Mouse (Mus musculus): ENCODE measurements at regions not wholly inside any gene's neighbourhood (a gene's known extent, or its start where the extent isn't known, plus 50 kb on each side); places are given as distances from the start of the nearest gene placed in this dataset.
A peak's percentile ranks its signal among the peaks of the same experiment; 100 is the strongest.

DNA sequence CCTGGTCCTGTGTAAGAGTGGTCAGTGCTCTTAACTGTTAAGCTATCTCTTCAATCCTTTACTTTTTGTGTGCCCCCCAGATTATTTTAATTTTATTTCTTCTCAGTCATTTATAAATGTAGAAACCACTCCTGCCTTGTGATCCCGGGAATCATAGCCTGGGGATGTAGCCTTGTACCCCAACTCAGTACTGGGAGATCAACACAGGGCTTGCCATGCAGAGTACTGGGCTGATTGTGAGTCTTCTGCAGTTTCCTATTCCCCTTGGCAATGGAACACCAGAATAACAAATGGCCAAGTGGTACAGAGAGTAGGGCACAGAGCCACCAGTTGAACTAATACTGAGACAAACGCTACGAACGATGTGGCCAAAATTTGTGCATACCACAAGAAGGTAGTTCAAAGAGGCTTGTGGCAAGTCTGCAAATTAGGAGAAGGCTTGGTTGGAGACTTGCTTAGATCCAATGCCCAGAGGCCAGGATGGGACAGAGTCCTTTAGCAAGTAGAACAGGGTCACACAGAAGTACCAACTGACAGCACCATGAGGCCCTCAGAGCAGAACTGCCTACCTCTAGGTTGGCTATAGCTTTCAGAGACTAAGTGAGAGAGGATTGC is 151.9 kb downstream of the Qrsl1 start:
- DNase-seq (ENCODE audit: low spot score) = no peak

DNA sequence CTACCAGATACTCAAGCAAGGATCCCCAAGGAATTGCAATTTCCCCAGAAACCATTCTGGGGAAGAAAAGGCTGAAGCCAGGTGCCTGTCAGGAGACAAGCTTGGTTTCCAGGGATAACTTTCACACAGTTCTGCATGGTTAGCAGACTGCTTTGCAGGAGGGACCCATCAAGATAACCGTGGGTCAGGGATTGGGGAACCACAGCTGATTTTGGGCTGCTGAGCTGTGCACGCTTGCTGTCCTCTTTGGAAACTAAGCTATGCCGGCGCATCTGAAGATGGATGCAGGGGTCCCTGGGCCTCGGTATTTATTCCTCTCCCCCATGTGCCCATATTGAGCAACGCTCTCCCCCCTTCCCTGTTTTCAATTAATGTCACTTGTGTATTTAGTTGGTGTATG is 151.1 kb downstream of the Qrsl1 start:
- DNase-seq (ENCODE audit: low spot score) = peak; percentile 35

DNA sequence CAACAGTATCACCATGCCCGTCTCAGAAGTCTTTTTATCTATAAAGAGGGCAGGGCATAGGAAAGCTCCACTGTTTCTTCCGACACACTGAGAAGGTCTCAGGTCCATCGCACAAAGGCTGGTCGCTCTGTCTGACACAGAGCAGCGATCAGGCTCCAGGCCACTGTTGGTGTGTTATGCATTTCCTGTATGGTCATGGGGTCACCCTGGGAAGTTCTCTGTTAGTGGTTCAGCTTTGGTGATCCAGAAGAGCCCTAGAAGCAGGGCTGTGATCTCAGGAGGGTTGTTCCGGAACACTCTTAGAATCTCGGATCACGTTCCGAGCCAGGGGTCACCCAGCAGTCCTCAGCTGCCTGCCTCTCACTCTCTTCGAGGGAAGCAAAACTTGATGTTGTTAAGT is 150.7 kb downstream of the Qrsl1 start:
- no peak for DNase-seq (ENCODE audit: low spot score)

DNA sequence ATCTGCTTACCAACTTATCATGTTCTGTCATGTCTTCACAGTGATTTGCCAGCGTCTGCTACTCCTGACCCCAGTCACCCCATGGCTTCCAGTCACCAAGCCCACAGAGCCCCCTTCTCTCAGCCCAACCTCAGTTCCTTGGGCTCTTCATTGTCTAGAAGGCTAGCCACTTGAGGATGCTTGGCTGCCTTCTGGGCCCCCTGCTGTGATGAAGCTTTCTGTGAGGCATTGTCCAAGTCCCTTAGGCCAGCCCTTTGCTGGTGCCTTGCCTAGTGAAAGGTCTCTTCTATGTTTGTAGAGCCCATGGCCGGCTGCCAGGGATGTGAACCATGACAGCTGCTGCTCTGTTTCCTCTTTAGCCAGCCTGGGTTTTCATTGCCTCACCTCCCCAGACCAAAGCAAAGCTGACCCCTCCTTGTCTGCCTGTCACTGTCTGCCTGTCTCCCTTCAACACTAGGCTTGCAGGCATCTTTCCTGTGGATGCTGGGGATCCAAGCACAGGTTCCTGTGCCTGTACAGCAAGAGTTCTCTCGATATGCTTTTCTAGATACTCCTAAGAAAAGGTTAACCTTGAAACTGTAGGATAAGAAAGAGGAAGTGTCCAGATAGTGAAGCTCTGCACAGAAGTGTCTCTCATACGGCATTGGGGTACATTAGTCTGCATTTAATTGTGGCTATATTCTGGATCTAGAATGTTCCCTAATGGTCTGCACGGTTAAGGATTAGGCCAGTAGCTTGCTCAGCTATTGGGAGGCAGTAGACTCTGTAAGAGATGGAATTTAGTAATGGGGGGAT is 149.5 kb downstream of the Qrsl1 start:
- peak; percentile 94 for DNase-seq (ENCODE audit: low spot score)

DNA sequence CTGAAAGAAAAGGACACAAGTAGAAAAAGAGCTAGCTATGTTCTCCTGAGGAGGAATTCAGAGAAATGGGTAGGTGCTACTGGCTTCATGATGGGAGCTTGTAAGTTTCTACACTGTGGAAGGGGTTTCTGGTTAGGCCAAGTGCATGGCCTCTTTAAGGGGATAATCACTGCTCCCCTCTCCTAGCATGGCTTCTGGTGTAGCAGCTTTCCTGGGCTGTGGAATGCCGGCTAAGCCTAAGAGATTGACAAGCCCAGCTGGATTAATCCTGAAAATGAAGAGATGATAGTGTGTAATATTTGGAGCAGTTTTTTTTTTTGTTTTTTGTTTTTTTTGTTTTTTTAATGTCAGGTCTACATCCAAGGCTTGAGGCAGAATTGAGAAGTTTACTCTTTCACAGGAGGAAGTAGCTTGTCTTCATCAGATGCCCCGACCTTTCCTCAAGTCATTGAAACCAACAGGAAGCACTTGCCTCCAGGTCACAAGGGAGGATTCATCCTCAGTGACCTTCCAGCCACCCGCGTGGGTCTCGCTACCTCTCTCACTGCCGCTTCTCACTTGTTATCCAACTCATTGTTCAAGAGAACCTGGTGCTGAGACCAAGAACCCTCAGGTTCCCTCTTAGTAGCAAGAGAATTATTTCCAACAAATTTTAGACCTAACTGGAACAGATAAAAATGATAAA is 144.5 kb downstream of the Qrsl1 start:
- no peak for DNase-seq (ENCODE audit: low spot score)

DNA sequence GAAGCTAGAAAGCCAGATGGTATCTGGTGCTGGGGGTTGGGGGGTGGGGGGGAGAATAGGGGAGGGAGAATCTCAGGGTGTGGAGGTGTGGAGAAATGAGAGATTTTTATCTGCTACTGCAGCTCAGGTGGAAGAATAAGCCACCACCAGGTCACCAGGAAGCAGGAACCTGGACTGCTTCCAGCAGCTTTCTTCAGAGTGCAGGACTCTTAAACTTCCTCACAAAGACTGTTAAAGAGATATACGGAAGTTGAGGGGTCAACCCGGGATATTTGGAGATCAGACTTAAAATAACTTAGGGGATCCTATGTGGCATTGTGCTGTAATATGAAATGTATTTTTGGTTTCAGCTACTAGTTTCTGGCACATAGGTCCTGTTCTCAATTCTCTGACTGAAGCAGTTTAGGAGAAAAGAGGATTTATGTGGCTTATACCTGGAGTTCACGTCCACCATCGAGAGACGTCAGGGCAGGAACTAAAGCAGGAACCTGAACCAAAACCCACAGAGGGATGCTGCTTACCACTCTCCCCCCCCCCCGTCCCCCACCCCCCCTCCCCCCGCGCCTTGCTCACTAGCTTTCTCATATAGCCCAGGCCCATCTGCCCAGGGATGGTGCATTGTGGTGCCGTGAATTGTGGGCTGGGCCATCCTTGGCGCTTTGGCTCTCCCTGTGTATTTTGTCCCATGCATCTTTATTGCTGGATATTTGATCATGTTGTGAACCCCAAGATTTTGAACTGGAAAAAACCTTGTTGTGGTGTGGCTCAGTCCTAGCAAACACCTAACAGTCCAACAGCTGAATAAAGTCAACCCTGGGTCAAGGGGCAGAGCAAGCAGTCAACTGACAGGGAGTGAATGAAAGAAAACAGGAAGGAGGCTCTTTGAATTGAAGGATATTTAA is 143.2 kb downstream of the Qrsl1 start:
- DNase-seq (ENCODE audit: low spot score) = no peak

DNA sequence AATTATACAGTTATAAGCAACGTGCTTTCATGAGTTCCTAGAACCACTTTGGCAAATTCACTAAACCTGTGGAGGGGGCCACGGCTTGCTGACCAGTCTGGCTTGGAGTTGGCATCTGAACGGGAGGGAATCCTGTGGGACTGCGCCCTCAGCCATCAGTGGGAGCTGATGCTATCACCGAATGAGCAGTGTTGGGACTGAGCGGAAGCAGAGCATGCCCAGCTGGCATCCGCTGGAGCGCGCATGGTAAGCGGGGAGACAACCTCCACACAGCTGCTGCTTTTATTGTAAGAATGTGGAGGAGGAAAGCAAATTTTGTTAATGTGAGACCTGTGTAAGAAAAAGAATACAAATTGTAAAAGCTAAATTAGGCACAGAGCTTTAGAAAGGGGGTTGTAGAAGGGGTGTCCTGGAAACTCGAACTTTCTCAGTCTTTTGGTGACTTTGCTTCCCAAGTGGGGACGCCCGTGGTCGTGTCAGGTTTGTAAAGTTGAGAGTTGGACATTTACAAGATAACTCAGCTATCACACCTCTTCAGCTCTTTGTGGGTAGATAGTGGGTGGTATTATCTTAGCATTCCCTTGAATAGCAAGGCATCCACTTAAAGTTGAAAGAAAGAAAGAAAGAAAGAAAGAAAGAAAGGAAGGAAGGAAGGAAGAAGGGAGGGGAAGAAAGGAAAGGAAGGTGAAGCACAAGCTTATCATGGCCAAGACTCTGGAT is 142.2 kb downstream of the Qrsl1 start:
- no peak for DNase-seq (ENCODE audit: low spot score)

DNA sequence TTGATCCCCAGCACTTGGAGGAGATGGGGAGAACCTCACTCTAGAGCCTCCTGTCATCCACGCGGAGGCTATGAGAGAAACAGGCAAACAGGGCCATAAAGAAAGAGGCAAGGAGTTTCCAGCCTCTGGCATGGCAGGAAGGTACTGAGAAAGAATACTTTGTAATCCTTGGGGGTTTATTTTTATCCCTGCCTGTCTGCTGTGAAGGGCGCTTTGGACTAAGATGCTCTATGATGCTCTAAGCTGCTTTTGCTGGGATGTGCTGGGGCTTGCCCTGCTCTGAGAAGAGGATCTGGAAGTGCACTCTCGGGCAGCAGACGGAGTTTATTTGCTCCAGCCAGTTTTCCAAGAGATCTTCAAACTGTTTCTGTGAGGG is 141.7 kb downstream of the Qrsl1 start:
- no peak for DNase-seq (ENCODE audit: low spot score)

DNA sequence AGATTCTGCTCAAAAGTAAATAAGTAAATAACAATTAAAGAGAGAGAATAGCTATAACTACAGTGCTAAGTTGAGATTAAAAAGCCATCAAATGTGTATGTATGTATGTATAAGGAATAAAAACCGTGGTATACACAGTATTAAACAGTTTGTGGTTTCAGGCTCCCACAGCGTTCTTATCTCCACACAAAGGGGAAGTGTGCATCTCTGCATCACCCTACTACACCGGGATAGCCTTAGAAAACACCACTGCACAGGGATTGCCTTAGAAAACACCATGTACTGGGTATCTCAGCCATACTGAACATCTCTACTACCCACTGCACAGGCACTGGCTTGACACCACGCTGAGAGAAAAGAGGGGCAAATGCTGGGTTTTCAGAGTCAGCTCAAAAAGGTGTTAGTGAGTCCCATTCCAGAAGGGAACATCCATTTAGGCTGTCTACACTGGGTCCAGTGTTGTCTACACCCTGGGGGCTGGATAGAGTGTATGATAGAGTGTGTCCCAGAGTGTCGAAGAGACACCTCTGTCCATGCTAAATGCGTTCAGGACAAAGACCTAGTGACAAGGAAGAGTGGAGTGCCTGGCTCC is 139.5 kb downstream of the Qrsl1 start:
- no peak for DNase-seq (ENCODE audit: low spot score)

DNA sequence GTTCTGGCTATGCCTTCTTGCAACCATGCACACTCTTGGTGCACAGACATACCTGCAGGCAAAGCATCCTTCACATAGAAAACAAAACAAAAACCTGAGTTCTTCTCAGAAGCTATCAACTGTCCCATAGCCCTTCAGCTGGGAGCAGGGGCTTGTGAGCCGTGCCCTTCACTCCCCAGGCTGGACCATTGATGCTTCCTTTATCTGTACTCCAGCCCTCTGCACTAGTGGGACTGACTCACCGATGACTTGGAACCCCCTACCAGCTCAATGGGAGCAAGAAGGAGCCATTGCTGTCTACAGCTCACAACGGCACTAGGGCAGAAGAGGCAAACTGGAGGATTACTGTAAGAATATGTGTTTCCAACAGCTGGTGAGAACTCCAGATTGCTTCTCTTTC is 137.0 kb downstream of the Qrsl1 start:
- no peak for DNase-seq (ENCODE audit: low spot score)

DNA sequence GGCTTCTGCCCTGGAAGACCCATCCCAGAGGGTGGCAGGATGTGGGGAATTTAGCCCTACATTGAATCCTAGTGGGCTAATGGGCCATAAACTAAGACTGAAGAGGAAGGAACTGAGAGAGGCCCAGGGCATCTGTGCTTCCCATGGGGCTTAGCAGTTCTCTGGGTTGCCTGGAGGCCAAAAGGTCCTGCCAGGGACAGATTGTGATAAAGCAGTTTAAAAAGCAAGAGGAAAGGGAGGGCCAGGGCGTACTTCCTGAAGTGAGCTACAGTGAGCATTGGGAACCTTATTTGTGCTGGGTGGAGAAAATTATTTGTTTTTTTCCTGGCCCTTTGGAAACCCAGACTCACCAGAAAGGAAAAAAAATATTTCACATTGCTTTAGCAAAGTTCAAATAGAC is 136.3 kb downstream of the Qrsl1 start:
- no peak for DNase-seq (ENCODE audit: low spot score)

DNA sequence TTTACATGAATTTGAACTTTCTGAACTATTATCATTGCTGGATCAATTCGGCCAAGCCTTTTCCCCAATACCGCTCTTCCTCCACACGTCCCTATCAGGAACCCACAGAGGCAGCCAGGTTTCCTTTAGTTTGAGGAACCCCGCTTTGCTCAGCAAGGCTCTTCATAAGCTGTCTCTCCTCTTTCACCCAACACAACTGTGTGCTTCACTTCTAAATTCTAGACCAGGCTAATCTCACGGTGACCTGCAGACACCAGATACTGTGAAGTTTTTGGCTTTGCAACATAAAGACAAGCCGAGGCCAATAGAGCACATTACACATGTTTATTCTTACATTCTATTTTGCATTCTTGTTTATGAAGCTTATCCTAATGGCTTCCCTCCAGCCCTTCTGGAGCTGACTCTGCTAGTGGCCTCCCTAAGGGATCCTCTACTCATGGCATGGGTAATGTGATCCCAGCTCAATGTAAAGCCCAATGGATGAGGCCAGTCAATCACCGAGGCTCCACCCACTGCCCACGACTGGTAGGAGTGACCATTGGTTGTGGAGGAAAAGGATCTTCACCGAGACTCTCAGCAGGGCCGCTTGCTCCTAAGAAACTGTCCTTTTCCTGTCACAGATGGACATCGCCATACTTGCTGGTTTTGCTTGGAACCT is 135.6 kb downstream of the Qrsl1 start:
- no peak for DNase-seq (ENCODE audit: low spot score)

DNA sequence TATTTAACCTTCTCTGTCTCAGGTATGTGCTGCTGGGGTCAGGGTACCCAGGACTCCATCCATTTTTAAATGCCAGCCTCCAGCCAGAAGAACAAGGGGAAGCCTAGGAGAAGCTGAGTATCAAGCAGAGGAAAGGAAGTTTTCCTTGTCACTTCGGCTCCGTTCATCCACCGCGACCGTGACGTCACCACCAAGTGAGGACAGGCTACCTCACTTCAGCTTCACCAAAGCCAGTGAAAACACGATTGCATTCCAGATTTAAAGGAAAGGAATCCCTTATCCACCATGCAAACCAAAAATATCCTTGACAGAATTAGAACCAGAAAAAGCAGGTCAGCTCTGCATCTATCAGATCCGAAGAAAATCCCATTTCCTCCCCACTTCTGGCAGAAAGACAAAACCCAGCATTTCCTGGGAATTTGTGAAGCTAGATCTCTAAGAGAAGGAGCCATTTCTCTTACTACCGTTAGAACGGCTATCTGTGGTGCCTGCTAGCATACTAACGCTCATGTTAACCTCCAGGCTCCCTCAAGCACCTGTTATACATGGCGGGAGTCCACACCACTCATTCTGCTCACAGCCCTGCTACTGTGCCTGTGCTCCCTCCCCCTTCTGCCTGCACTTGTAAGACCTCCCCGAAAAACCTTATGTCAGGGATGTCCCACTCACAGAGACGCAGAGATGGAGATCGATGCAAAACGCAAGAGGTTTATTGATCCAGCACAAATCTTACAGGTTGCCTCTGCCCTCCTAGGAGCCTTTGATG is 133.4 kb downstream of the Qrsl1 start:
- DNase-seq (ENCODE audit: low spot score) = no peak

DNA sequence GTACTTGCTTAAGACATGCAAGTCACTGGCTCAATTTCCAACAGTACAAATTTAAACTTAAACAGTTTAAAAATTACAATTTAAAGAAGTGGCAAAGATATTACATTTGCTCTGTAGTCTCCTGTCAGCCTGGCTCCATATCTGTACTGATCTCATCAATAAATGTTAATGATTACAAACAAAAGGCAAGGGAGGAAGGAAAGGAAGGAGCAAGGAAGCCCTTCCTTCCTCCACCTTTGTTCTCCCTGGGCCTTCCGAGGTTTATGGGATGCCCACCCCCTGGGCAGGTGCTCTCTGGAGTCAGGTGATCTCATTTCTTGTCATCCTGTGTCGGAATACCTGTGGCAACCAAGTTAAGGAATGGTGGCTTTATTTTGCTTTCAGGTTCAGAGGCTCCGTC is 132.5 kb downstream of the Qrsl1 start:
- DNase-seq (ENCODE audit: low spot score) = no peak

DNA sequence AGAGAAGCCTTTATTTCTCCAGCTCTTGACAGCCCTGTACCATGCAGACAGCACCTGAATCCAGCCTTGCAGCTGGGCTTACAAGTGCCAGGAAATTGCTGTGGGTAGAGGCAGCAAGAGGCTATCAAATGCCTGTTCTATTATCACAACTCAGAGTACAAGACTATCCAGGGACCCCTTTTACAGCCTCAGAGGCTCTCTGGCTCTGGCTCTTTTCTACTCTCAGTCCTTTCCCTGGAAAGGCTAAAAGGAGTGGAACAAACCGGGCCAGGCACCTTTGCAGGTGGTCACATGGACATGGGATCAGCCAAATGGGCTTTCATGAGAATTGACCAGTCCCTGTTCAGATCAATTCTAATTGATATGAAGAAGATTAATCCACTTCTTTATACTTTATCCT is 125.7 kb downstream of the Qrsl1 start:
- DNase-seq (ENCODE audit: low spot score) = no peak

DNA sequence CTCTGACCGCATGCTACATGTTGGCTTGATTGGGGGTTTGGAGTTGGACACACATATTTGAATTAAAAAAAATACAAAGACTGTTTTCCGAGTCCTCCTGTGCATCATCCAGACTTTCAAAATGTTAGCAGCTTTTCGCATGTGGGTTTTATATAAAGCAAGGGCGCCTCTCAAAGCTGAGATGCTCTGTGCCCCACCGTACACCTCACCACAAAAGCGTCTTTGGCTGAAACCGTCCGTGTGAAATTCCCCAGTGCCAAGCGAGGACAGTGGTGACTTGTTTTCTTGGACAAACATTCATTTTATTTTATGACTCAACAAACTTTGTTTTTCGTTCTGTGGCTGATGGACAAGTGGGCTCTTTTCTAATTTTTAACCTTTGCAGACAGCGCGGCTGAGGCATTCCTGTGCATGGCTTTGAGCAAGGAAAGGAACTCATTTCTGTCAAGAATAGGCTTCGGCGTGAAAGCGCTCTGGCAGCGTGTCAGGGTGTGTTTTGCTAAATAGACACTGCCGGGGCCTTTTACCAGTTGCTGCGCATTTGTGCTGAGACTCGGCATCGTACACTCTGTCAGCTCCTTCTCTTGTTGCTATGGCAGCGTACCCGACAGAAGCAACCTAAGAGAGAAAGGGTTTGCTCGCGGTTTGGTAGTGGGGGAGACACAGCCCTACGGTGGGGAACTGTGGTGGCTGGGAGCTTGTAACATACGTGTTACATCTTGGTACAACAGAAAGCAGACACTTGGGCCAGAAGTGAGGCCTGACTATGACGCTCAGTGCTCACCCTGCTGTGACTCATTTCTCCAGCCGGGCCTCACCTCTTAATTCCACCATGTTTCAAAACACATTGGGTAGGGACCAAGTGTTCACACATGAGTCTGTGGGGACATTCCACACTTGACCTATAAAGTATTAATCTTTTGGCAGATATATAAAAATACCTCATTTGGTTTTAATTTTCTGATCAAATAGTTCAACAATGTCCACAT is 123.6 kb downstream of the Qrsl1 start:
- no peak for DNase-seq (ENCODE audit: low spot score)

DNA sequence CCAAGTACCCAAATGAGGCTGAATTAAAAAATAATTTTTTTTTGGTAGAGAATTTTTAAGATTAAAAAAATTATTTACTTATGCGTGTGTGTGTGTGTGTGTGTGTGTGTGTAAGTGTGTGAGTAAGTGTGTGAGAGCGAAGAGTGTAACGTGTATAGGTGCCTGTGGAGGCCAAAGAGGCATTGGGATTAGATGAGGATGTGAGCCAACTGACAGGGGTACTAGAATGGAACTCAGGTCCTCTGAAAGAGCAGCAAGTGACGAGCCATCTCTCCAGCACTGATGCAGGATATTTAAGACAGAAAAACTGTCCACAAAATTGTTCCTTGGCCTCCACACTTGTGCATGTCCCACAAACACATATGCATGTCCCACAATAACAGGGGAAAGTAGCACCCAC is 121.0 kb downstream of the Qrsl1 start:
- no peak for DNase-seq (ENCODE audit: low spot score)

DNA sequence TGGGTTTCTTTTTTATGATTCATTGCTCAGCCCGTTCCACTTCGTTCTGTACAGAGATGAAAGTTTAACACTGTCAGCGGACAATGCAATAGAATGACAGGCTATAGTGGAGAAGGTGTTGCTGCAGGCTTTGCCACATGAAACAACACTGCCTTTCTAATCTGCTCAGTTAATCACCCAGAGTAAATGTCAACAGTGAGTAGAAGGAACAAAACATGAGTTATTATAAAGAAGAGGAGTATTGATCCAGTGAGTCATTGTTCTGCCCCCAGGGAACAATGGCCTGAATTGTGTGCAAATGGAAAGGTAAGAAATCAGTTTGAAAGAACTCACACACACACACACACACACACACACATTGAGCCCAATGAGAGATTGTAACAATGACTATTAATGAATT is 118.2 kb downstream of the Qrsl1 start:
- DNase-seq (ENCODE audit: low spot score) = no peak

DNA sequence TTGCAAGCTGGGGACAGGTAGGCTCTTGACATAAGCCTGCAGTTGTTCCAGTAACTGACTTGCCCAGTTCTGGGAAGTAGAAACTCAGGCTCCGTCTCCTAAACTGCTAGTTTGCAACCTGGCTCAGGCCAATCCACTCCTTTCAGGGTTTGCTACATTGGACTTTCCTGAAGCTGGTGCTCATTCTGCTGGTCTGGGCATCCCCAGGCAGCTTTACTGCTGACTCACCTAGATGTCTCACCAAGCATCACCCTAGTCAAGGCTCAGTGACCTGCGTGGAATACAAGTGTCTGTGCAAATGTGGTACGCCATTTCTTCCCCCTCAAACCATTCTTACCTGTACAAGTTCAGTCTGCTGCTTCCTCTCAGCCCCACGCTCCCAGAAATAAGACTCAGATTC is 110.8 kb downstream of the Qrsl1 start:
- DNase-seq (ENCODE audit: low spot score) = no peak

Data from MN1 (cell line).